Mouse (Mus musculus) thymus, postnatal 36 days (tissue): ENCODE measurements at regions not wholly inside any gene's neighbourhood (a gene's known extent, or its start where the extent isn't known, plus 50 kb on each side); places are given as distances from the start of the nearest gene placed in this dataset.

Source experiments
- DNase-seq, 2 experiments: peaks; one replicate each; pipeline ENCODE4 v3.0.0; 2022; ENCODE audit warnings: mixed read lengths in 2 of 2

GRCm38 (mm10) chr3:115766153-115766552 lies 51.3 kb upstream of the S1pr1 start:
- DNase-seq, result no peak

DNA sequence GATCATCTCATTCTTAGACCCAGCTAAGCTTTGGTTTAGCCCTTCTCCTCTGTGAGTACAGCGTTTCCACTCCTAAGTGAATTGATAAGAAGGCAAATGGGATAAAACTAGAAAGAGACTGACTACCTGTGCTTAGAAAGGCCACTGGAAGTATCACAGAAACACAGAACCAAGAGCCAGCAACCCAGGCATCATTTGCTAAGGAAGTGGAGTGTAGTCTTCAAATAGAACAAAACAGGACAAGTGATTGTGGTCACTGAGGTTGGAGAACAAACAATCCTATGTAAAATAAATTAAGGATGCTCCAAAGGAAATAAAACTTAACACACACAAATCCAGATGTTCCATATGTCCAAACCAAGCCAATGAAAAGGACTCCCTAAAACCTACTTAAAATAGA lies 53.4 kb upstream of the S1pr1 start:
- no peak for DNase-seq

- DNase-seq, result no peak
Measured at GRCm38 (mm10) chr3:115768761-115769530, 54.1 kb upstream of the S1pr1 start.

GRCm38 (mm10) chr3:115772676-115773075 lies 57.8 kb upstream of the S1pr1 start:
- no peak for DNase-seq

- DNase-seq, result no peak
Measured at GRCm38 (mm10) chr3:115774321-115774720, 59.4 kb upstream of the S1pr1 start.

DNA sequence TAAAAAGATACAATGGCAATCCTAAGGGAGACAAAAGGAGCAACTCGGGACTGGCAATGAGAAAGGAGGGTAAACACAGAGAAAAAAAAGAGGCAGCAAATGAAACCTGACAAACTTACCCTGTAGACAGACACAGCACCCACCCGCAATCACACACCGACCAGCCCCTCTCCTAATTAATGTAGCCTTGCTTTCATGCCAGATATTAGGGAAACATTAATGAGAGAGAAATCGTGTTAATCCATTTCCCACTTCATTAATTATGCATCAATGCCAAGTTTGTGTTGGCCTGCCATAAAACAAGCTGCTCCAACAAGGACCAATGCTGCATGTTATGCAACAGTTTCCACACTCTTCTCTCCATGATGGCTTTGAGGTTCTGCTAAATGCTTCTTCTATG lies 59.9 kb upstream of the S1pr1 start:
- DNase-seq, result no peak

DNA sequence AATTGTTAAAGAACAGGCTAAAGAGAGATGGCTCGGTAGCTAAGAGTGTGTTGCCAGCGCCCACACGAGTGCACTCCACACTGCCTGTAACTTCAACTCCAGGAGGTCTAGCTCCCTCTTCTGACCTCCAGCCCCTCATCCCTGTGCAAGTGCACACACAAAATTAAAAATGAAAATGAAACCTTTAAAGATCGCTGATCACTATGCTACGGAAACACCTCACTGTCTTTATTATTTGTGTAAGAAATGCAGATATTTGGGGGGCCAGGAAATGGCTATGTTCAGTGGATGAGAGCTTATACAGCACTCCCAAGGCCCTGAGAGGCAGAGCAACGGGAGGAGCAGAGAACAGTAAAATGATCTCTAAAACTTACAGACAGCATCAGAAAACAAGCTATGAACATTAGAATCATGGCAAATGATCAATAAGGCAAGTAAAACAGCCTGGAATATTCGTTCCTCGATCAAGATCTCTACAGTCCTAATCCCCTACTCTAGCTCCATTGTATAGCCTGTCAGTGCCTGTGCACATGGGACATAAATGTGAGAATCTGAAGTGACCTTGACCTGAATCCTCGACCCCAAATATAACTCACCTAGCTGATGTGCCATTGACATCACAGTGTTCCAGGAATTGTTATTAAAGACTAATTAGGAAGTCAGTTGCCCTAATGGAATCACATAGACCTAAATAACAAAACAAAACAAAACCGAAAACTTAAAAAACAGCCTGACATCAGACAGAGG lies 64.4 kb upstream of the S1pr1 start:
- DNase-seq, result no peak

GRCm38 (mm10) chr3:115779906-115780305 lies 65.0 kb upstream of the S1pr1 start:
- no peak for DNase-seq

DNA sequence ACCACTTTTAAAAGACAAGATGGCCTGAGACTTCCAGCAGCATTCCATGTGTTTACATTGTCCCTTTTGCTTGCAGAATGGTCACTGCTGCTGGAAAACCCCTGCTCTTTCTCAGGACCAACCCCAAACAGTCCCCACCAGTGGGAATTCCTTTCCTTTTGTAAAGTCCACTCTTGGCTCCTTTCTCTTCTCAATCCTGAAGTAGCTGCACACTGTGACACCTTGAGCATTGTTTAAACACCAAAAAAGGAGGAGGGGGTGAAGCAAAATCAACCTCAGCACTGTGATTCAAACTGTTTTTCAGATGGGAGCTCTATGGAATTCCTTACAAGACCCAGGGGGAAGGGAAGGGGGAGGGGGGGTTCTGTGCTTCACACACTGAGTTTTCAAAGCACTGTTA lies 67.9 kb upstream of the S1pr1 start:
- DNase-seq, result no peak

- no peak for DNase-seq
Measured at GRCm38 (mm10) chr3:115787360-115787759, 72.5 kb upstream of the S1pr1 start.

DNA sequence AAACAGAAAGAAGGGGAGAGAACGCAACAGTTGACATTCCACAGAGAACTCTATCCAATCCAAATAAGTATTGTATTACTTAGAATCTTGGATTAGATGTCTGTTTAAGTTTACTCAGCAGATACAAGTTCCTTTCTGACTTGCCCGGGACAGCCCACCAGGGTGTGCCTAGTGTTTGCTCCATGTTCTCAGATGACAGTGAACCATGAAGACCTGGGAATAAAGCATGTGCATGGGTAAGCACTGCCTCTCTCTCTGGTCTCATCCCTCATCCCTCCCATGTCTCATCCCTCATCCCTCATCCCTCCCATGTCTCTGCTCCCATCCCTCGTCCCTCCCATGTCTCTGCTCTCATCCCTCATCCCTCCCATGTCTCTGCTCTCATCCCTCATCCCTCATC lies 73.7 kb upstream of the S1pr1 start:
- DNase-seq, result no peak

- no peak for DNase-seq
Measured at GRCm38 (mm10) chr3:115789063-115789462, 74.2 kb upstream of the S1pr1 start.

DNA sequence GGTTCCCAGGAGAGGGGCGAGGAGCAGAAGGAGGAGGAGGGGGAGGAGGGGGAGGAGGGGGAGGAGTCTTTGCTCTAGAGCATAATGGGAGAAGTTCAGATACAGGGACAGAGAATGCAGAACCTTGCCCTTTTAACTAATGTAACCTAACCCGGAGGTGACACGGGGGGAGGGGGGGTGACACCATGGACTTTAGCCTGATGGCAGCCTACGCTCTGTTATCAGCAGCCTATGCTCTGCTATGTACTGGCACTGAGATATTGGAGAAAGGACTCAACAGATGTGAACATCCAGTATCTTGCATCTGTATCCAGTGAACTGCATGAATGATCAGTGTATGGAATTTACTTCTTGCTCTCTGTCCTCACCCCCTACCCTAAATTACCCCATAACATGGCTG lies 77.7 kb upstream of the S1pr1 start:
- DNase-seq, result no peak

DNA sequence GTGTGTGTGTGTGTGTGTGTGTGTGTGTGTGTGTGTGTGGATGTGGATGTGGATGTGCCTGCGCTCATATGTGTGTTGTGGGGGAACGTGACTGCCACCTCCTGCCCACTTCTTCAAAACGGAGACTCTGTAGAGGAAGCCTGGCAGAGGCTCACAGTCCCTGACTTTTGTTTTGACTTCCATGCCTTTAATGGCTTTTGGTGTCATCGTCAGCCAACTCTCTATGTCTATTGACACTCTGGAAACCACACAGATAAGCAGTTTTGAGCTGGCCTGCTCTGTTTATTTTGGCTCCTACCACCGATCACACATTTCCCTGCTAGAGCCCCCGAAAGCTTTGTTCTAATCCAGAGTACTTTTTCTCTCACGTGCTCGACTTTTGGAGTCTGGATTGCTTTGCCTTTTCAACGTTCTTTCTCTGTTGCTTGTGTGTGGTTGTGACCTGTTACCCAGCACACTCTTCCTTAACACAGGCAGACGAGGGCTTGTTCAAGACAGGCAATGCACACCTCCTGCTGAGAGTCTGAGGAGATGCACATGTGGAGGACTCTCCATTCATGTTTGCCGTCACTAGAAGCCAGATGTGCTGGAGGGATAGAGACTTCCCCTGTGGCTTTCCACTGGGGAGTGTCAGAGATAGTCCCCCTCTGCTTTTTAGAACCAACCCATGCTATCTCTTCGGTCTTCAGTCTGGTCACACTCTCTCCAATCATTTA lies 78.6 kb upstream of the S1pr1 start:
- DNase-seq, result peak; percentile 15 to 33

GRCm38 (mm10) chr3:115799326-115799725 lies 84.5 kb upstream of the S1pr1 start:
- DNase-seq, result no peak

DNA sequence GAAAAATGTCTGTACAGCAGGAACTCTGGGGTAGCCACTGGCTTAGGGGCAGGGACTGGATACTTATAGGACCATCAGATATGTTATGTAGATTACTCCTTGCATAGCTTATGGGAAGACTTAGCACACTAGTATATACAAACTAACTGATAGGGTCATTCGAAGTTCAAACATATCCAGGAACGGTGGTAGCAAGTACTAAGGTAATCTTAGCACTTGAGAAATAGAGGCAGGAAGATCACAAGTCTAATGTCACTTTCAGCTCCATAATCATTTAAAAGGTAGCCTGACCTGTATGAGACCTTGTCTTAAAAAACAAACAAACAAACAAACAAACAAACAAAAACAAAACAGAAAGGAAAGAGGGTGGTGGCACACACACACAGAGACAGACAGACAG lies 85.1 kb upstream of the S1pr1 start:
- DNase-seq, result no peak

DNA sequence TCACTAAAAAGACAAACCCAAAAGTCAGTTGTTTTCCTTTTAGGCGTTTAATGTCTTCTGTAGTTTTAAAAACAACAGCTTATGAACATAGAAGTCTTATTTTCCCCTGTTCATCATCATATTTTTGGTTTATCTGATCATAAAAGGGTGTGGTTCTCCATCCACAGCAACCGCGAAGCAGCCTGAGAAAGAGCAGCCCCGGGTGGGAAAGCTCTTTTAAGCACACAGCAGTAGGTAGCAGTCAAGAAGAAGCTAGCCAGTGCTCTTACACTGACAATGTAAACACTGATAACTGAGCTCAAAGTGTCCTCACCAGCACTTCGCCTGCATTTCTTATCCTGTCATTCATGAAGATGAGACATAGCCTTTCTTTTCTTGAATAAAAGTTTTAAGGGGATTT lies 86.0 kb upstream of the S1pr1 start:
- DNase-seq, result no peak

GRCm38 (mm10) chr3:115801581-115802200 lies 85.9 kb upstream of the Dph5 start:
- peak; percentile 16 to 40 for DNase-seq

- DNase-seq, result no peak
Measured at GRCm38 (mm10) chr3:115804616-115805015, 83.0 kb upstream of the Dph5 start.

DNA sequence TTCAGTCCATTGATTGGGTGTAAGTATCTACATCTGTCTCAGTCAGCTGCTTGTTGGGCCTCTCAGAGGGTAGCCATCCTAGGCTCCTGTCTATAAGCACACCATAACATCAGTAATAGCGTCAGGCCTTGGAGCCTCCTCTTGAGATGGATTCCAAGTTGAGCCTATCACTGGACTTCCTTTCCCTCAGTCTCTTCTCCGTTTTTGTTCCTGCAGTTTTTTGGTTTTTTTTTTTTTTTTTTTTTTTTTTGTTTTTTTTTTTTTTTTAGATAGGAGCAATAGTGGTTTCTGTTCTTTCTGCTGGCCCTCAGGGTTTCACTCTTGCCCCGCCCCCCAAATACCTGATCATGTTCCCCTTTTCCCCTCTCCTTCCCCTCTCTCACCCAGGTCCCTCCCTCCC lies 80.6 kb upstream of the Dph5 start:
- no peak for DNase-seq

DNA sequence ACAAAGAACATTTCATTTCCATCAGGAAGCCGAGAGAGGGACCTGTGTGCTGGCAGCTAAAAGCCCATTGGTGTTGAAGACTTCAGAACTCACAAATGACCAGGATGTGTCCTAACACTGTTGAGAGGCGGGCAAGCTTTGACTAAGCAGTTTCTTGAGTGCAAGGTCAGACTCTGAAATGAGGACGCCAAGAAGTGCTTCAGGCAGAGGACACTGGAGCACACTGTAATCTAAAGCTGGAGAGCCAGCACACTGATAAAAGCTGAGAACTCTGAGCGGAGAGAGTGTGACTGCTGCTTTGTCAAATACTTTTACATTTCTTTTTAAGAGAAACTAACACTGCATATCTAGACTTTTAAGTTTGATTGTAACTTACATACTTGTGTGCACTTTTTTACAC lies 72.5 kb upstream of the Dph5 start:
- peak; percentile 15 for DNase-seq

GRCm38 (mm10) chr3:115815571-115816156 lies 72.0 kb upstream of the Dph5 start:
- DNase-seq, result peak; percentile 53 to 66
